Mouse (Mus musculus): ENCODE measurements at regions not wholly inside any gene's neighbourhood (a gene's known extent, or its start where the extent isn't known, plus 50 kb on each side); places are given as distances from the start of the nearest gene placed in this dataset.

DNA sequence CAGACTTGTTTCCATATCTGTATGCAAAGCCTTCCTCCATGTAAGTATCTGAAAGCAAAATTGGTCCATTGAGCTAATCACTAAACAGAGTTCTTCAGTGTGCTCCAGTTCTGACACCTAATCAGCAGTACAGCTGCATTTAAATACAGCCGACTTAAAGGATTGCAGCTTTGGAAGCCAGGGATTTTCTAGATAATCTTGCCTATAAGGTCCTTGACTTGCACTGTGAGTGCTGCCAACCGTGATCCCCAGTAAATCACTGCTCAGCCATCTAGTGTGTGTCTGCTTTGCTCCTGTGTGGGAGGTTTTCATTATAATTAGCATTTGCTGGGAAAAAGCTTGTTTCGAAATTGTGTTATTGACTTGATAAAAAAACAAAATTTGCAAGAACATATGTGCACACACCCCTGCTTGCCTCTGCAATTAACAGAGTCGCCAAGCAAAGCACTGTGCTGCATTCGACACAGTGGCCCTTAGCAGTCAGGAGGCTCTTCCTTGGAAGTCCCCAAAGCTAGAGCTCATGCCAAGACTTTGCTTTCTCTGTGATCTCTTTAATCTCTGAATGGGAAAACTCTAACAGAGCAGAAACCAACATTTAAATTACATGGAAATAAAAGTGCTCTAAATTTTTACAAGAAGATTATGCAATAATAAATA, 150.0 kb upstream of the Nabp1 start:
- Histone ChIP-seq H3K4me3 (ENCODE audit: insufficient read depth, low read length) (no peak overlapping the region), H3K27ac (ENCODE audit: insufficient read depth, low read depth, low read length) (no peak overlapping the region), H3K4me1 (ENCODE audit: control insufficient read depth, insufficient read depth, low read length) (no peaks in the 10 kb centered on the region)
- TF ChIP-seq CTCF (IDR thresholded peaks at IDR 0.05; ENCODE audit: low read depth, low read length) (no peak), POLR2A (IDR thresholded peaks at IDR 0.05; ENCODE audit: borderline replicate concordance, low read depth, low read length) (no peak)

GRCm38 (mm10) chr1:51626303-51626702, 148.1 kb upstream of the Nabp1 start:
- no peak for TF ChIP-seq POLR2A (IDR thresholded peaks at IDR 0.05; ENCODE audit: borderline replicate concordance, low read depth, low read length)
- TF ChIP-seq CTCF (IDR thresholded peaks at IDR 0.05; ENCODE audit: low read depth, low read length) = no peak
- no peak overlapping the region for H3K27ac ChIP-seq (ENCODE audit: insufficient read depth, low read depth, low read length)
- no peaks in the 10 kb centered on the region for H3K4me1 ChIP-seq (ENCODE audit: control insufficient read depth, insufficient read depth, low read length)
- no peak overlapping the region for H3K4me3 ChIP-seq (ENCODE audit: insufficient read depth, low read length)

DNA sequence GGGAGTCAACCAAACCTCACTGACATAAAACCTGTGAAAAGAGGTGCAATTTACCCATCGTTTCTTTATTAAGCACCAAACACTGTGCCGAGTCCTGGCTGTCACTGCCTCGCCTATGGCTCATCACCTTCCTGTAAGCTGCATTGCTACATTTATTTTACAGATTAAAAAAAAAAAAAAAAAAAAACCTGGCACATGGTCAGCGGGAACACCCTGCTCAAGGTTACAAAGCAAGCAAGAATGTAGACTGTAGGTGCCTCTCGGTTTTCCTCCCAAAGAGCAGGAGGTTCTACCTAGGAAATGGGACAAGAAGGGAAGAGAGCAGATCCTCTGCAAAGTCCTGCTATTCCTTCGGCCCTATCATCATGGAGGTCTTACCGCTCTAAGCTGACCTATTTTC, 146.9 kb upstream of the Nabp1 start:
- TF ChIP-seq POLR2A (IDR thresholded peaks at IDR 0.05; ENCODE audit: borderline replicate concordance, low read depth, low read length) (no peak), CTCF (IDR thresholded peaks at IDR 0.05; ENCODE audit: low read depth, low read length) (no peak)
- Histone ChIP-seq H3K4me1 (ENCODE audit: control insufficient read depth, insufficient read depth, low read length) (no peaks in the 10 kb centered on the region), H3K4me3 (ENCODE audit: insufficient read depth, low read length) (no peak overlapping the region), H3K27ac (ENCODE audit: insufficient read depth, low read depth, low read length) (no peak overlapping the region)

DNA sequence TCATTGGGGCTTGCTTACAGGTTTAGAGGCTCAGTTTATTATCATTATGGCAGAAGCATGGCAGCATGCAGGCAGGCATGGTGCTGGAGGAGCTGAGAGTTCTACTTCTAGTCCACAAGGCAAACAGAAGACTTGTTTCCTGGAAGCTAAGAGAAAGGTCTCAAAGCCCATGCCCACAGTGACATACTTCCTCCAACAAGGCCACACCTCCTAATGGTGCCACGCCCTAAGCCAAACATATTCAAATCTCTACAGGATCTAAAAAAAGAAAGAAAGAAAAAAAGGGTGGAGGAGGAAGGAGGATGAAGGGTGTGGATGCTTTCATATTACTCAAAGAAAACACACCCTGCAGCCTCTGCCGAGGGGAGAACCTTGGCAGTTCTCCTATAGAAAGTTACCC, 146.3 kb upstream of the Nabp1 start:
- TF ChIP-seq CTCF (IDR thresholded peaks at IDR 0.05; ENCODE audit: low read depth, low read length) (no peak), POLR2A (IDR thresholded peaks at IDR 0.05; ENCODE audit: borderline replicate concordance, low read depth, low read length) (no peak)
- no peaks in the 10 kb centered on the region for H3K4me1 ChIP-seq (ENCODE audit: control insufficient read depth, insufficient read depth, low read length)
- H3K27ac ChIP-seq (ENCODE audit: insufficient read depth, low read depth, low read length) = no peak overlapping the region
- no peak overlapping the region for H3K4me3 ChIP-seq (ENCODE audit: insufficient read depth, low read length)

DNA sequence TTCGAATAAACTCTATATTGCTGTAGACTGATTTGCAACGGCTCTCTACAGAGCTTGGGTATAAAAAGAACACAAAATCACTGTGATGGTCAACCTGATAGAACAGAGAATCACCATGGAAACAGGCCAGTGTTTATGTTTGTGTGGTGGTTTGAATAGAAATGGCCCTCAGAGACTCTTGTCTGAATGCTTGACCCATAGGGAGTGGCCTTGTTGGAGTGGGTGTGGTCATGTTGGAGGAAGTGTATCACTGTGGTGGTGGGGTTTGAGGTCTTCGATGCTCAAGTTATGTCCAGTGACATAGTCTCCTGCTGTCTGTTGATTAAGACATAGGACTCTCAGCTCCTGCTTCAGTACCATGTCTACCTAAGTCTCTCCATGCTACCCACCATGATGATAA, 144.8 kb upstream of the Nabp1 start:
- Histone ChIP-seq H3K4me1 (ENCODE audit: control insufficient read depth, insufficient read depth, low read length) (no peaks in the 10 kb centered on the region), H3K27ac (ENCODE audit: insufficient read depth, low read depth, low read length) (no peak overlapping the region), H3K4me3 (ENCODE audit: insufficient read depth, low read length) (no peak overlapping the region)
- no peak for TF ChIP-seq POLR2A (IDR thresholded peaks at IDR 0.05; ENCODE audit: borderline replicate concordance, low read depth, low read length)
- no peak for TF ChIP-seq CTCF (IDR thresholded peaks at IDR 0.05; ENCODE audit: low read depth, low read length)

GRCm38 (mm10) chr1:51622181-51622862, 144.1 kb upstream of the Nabp1 start:
- TF ChIP-seq POLR2A (IDR thresholded peaks at IDR 0.05; ENCODE audit: borderline replicate concordance, low read depth, low read length) (no peak), CTCF (IDR thresholded peaks at IDR 0.05; ENCODE audit: low read depth, low read length) (no peak)
- Histone ChIP-seq H3K27ac (ENCODE audit: insufficient read depth, low read depth, low read length) (no peak overlapping the region), H3K4me3 (ENCODE audit: insufficient read depth, low read length) (no peak overlapping the region), H3K4me1 (ENCODE audit: control insufficient read depth, insufficient read depth, low read length) (no peaks in the 10 kb centered on the region)

DNA sequence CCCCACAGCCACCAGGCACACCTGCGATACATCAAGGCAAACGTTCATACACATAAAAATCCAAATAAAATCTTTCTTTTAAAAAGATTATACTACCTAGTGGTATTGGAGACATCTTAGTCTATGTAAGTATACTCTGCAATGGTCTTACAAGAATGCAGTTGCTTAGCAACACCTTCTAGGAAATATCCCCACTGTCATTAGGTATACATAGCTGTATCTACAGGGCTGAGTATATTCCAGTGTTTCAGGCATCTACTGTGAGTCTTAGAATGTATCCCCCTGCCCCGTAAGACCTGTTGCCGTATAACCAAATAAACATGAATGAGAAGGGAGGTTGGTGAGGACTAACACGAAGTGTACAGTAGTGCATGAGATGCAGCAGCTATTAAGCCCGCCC, 142.8 kb upstream of the Nabp1 start:
- no peak overlapping the region for H3K4me3 ChIP-seq (ENCODE audit: insufficient read depth, low read length)
- no peak for TF ChIP-seq CTCF (IDR thresholded peaks at IDR 0.05; ENCODE audit: low read depth, low read length)
- TF ChIP-seq POLR2A (IDR thresholded peaks at IDR 0.05; ENCODE audit: borderline replicate concordance, low read depth, low read length) = no peak
- no peak overlapping the region for H3K27ac ChIP-seq (ENCODE audit: insufficient read depth, low read depth, low read length)
- no peaks in the 10 kb centered on the region for H3K4me1 ChIP-seq (ENCODE audit: control insufficient read depth, insufficient read depth, low read length)

DNA sequence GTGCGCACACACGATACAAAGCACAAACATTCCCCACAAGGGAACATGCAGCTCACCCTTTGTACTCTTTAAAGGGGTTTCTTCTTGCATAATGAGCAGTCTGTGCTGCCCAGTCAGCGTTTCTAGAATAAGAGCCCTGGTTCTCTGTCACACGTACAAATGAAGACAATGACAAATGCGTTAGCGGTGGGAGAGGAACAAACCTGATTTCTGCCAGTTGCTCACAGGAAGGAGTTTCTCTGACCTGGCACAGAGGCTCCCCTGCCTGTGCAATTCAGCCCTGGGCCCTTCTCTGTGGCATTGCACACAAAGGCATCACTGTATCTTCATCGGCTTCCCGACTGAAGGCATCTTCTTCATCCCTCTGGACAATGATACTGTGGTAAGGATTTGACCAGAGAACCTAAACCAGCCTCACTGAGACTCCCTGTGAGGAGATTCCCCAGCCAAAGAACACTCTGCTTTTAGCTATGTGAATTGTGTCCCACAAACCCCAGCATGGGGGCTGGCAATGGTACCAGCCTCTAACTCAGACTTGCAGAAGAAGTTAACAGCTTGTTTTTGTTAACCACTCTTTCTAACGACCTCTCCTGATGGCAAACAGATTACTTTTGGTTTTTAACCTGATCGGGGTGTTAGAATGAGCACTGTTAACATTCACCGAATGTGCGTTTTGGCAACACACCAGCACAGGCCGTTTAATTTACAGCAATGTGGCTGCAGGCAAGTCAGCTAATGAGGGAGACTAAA, 139.5 kb upstream of the Nabp1 start:
- no peak for TF ChIP-seq POLR2A (IDR thresholded peaks at IDR 0.05; ENCODE audit: borderline replicate concordance, low read depth, low read length)
- no peaks in the 10 kb centered on the region for H3K4me1 ChIP-seq (ENCODE audit: control insufficient read depth, insufficient read depth, low read length)
- no peak overlapping the region for H3K4me3 ChIP-seq (ENCODE audit: insufficient read depth, low read length)
- no peak overlapping the region for H3K27ac ChIP-seq (ENCODE audit: insufficient read depth, low read depth, low read length)

GRCm38 (mm10) chr1:51616091-51616490, 137.9 kb upstream of the Nabp1 start:
- H3K27ac ChIP-seq (ENCODE audit: insufficient read depth, low read depth, low read length) = no peak overlapping the region
- H3K4me3 ChIP-seq (ENCODE audit: insufficient read depth, low read length) = no peak overlapping the region
- H3K4me1 ChIP-seq (ENCODE audit: control insufficient read depth, insufficient read depth, low read length) = no peaks in the 10 kb centered on the region
- TF ChIP-seq CTCF (IDR thresholded peaks at IDR 0.05; ENCODE audit: low read depth, low read length) (no peak), POLR2A (IDR thresholded peaks at IDR 0.05; ENCODE audit: borderline replicate concordance, low read depth, low read length) (no peak)

DNA sequence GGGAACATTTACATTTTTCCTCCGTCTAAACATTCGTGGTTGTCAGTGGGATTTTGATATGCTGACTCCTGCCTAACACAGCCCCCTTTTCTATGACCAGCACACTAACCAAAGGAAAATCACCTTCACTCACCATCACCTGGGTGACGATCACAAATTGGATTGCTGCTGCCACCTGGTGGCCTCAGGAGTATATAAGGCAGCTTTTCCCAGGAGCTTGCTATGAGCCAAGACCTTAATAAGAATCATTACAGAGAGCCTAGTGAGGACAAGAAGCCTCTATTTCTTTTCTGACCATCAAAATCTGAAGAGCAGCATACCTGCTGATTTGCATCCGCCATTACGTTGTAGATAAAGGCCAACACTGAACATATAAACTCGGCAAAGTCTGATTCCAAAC, 137.3 kb upstream of the Nabp1 start:
- no peaks in the 10 kb centered on the region for H3K4me1 ChIP-seq (ENCODE audit: control insufficient read depth, insufficient read depth, low read length)
- TF ChIP-seq CTCF (IDR thresholded peaks at IDR 0.05; ENCODE audit: low read depth, low read length) (peak; percentile 42; the same call in 1 of the 2 replicates), POLR2A (IDR thresholded peaks at IDR 0.05; ENCODE audit: borderline replicate concordance, low read depth, low read length) (no peak)
- H3K4me3 ChIP-seq (ENCODE audit: insufficient read depth, low read length) = no peak overlapping the region
- no peak overlapping the region for H3K27ac ChIP-seq (ENCODE audit: insufficient read depth, low read depth, low read length)

All from bone marrow macrophage, adult 2 months (primary cell).